Mouse (Mus musculus) kidney, postnatal 4 days (tissue): ENCODE measurements around the gene Gm13306.
"Not testable (repeated sequence)": the region's sequence is repeated elsewhere in the genome, so short reads cannot be mapped to it uniquely, and the experiment has no call there.

Source experiments
- DNase-seq, 2 experiments: peaks; one replicate each; pipeline ENCODE4 v3.0.0; 2021; ENCODE audit warnings: mixed read lengths in 2 of 2

The Gm13306 gene

GRCm38 (mm10) chr4:42153136-42153535 lies at the start of gene Gm13306:
Gene Gm13306 (plus strand): TSS chr4:42153436.
- DNase-seq, result not testable (repeated sequence)

- not testable (repeated sequence) for DNase-seq
These were observed 38.7 kb upstream of the Gm13306 start, which contains the start of gene Gm13304 for GRCm38 (mm10) chr4:42114517-42114916. Gene Gm13304 (plus strand): TSS chr4:42114817.

- DNase-seq, result not testable (repeated sequence)
These were observed 15.3 kb downstream of the Gm13306 start, which contains the start of gene Gm13305 for GRCm38 (mm10) chr4:42168503-42168902. Gene Gm13305 (minus strand): TSS chr4:42168603.

DNA sequence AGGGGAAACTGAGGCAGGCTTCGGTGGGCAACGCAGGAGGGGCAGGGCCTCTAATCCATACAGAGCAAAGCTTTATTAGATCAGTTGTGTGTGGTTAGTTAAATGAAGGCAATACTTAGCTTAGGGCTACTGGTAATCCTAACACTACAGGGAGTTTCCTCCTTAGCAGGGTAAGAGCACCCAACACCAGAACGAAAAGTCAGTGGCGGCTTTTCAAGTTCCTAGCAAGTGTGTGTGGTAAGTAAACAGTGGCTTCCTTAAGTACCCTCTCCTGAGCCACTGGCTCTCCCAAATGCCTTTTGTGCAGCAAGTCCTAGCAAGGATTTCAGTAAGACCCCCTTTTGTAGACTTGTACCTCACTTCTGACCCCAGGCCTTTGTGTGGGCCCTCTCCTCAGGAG lies 25.0 kb downstream of the Gm13306 start:
- DNase-seq, result not testable (repeated sequence)

DNA sequence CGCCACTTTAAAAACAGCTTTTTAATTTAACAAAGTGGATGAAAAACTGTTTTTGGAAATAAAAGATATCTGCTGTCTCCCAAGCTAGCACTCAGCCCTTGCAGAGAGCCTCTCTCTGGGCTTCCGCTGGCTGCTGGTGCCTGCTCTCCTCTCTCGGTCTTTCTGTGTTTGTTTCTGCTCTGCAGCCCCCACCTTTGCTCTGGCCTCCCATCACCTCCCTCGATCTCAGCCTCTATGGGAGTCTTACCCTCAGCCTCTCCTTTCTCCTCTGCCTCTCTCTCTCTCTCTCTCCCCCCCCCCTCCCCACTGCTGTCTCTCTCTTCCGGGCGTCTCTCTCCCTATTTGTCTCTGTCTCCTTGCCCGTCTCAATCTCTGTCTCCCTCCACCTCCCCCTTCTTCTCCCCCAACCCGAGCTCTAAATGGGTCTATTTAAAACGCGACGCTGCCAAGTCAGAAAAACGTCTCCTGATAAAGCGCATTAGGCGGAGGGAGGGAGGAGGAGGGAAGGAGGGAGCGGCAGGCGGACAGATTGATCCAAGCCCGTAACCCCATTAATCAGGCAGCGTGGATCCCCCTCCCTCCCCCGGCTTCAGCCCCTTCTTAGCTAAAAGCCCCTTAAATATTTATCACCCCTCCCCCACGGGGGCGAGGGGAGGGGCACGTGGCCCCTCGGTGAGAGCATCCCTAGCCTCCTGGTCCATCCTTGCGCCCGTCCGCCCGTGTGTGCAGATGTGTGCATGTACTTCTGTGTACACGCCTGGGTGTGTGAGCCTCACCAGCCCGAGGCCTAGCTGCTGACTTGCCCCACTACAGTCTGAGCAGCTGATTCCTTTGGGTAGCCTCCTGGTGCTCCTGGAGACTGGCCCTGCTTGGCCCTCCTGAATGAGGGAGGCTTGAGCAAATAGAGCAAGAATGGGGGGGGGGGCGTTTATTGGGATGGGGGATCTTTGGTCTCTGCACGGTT lies 30.3 kb downstream of the Gm13306 start:
- DNase-seq, result not testable (repeated sequence)

GRCm38 (mm10) chr4:42184324-42184979 lies 31.2 kb downstream of the Gm13306 start:
- DNase-seq, result not testable (repeated sequence)

DNA sequence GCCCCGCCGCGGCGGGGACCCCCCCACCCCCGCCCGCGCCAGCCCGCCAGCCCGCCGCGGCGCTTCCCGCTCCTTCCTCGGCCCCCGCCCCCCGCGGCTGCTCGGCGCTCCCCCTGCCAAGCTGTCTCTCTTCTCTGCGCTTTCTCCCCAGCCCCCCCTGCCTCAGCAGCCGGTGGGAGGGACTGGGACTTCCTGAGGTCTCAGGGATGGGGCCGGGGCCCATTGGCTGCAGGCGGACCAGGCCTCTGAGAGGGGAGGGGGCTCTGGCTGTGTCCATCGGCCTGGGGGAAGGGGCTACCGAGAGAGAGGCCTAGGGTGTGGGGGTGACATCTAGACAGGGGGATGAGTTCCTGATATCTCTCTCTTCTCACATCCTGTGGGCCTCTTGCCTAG lies 31.7 kb downstream of the Gm13306 start:
- DNase-seq, result not testable (repeated sequence)
